Comparison of ENCODE assay signal across 13 mouse cellular contexts in genomic region chr13:14177989-14178388, GRCm38 (mm10).
DNase-seq lines count a peak whose midpoint lies in the region; ATAC-seq and TF ChIP-seq lines count a peak whose summit lies in the region.
"Had no signal": no experiment of that assay in that cellular context is flagged by ENCODE, and none has a peak within 500 bp of the region (broad histone marks: within the 10 kb centered on the region; RNA-seq: fewer than 3 reads in every experiment).

No protein-coding gene starts in this region.

- no peak overlapping the region for H3K4me3 ChIP-seq in liver, embryonic 14.5 days (ENCODE audit: insufficient read depth in 1 of 2, low read depth in 2 of 2, low read length in 2 of 2)
- H3K4me3 ChIP-seq: liver, embryonic 15.5 days; neural tube, embryonic 12.5 days had no signal

- peak; percentile 3 for DNase-seq in gastrocnemius, adult 18-20 months (ENCODE audit: low spot score)
- DNase-seq in gastrocnemius, adult 8-10 months (ENCODE audit: low spot score in 2 of 2): no peak
- DNase-seq in liver, embryonic 14.5 days (ENCODE audit: low read depth in 3 of 3, low spot score in 3 of 3): no peak
- no peak for DNase-seq in liver
- DNase-seq in Patski (ENCODE audit: low read depth, low spot score): no peak
- DNase-seq in retina, adult 2 months (ENCODE audit: low read depth, low spot score): peak; percentile 4
- DNase-seq in left cerebral cortex, postnatal 36 days (ENCODE audit: low spot score in 2 of 2): no peak
- no peak for DNase-seq in adrenal gland, postnatal 14 days
- DNase-seq: cerebellum, adult 18-20 months; gastrocnemius, postnatal 10 days; kidney, postnatal 10 days had no signal

- in situ Hi-C loops in Patski (cut with MboI; ENCODE audit: low pct_unique_long_range_greater_than_20kb): no loop called here

- H3K27me3 ChIP-seq in liver, embryonic 14.5 days (ENCODE audit: control insufficient read depth, insufficient read depth, low read length): no peaks in the 10 kb centered on the region
- H3K27me3 ChIP-seq in Patski: no peaks in the 10 kb centered on the region
- H3K27me3 ChIP-seq: liver, embryonic 15.5 days; neural tube, embryonic 12.5 days had no signal

- H3K4me1 ChIP-seq in liver, embryonic 14.5 days (replicated peaks; ENCODE audit: control insufficient read depth in 2 of 2, insufficient read depth in 2 of 2, low read length in 1 of 2): no peaks in the 10 kb centered on the region
- H3K4me1 ChIP-seq: liver, embryonic 15.5 days; neural tube, embryonic 12.5 days had no signal

- ATAC-seq in liver, embryonic 14.5 days (ENCODE audit: insufficient read depth): no peak
- no peak for ATAC-seq in Patski

- peak; percentile 28; the same call in 1 of the 2 replicates for TF ChIP-seq CTCF in liver, embryonic 14.5 days (IDR thresholded peaks at IDR 0.05; ENCODE audit: low read depth)
- TF ChIP-seq CTCF in Patski (IDR thresholded peaks at IDR 0.05): peak; percentile 34

- H3K9ac ChIP-seq in liver, embryonic 14.5 days (replicated peaks): no peak overlapping the region
- H3K9ac ChIP-seq: liver, embryonic 15.5 days; neural tube, embryonic 12.5 days had no signal

- intact Hi-C loops in left cerebral cortex, postnatal 36 days (cut with DNase I): loop anchor here (10.0 kb wide), 2 partner anchors 113 to 293 kb away; partner anchors contain the start of genes Arid4b and Ggps1

- POLR2A ChIA-PET in Patski (lab: Charles Lee): no interaction called here

- H3K36me3 ChIP-seq in liver, embryonic 14.5 days (replicated peaks; ENCODE audit: control insufficient read depth, insufficient read depth, low read depth): peaks cover 3% of the 10 kb centered on the region; the same call in 1 of the 2 replicates
- H3K36me3 ChIP-seq: neural tube, embryonic 12.5 days had no signal

- 88% methylated on average over 1 of the region's 1 CpGs for WGBS in liver, embryonic 14.5 days (ENCODE audit: insufficient replicate concordance)

- no peaks in the 10 kb centered on the region for H3K9me3 ChIP-seq in liver, embryonic 14.5 days (ENCODE audit: control insufficient read depth, low read length)
- H3K9me3 ChIP-seq: liver, embryonic 15.5 days; neural tube, embryonic 12.5 days had no signal

- H3K4me2 ChIP-seq in liver, embryonic 14.5 days (ENCODE audit: low read depth): no peak overlapping the region
- H3K4me2 ChIP-seq: liver, embryonic 15.5 days; neural tube, embryonic 12.5 days had no signal

- CTCF ChIA-PET in Patski (lab: Charles Lee): interaction anchor here (1.1 kb wide), 1 partner anchor 15 kb away, joined by 4 read pairs; no protein-coding TSS in a partner anchor

- H3K27ac ChIP-seq in liver, embryonic 14.5 days: no peak overlapping the region
- H3K27ac ChIP-seq: liver, embryonic 15.5 days; neural tube, embryonic 12.5 days had no signal

- no peak for TF ChIP-seq EP300 in liver, embryonic 14.5 days (IDR thresholded peaks at IDR 0.05; ENCODE audit: low read depth)

Comparison
In these comparisons a context has a peak if more than half of its experiments do, and no peak if none do; other contexts are left out.
1. DNase-seq: peak in gastrocnemius, adult 18-20 months (single experiment) and retina, adult 2 months (single experiment); none in gastrocnemius, adult 8-10 months (0 of 2), liver, embryonic 14.5 days (0 of 3), liver (single experiment), Patski (single experiment), left cerebral cortex, postnatal 36 days (0 of 2) and adrenal gland, postnatal 14 days (single experiment).